Mouse (Mus musculus): ENCODE measurements at regions not wholly inside any gene's neighbourhood (a gene's known extent, or its start where the extent isn't known, plus 50 kb on each side); places are given as distances from the start of the nearest gene placed in this dataset.

- H3K4me1 ChIP-seq = peaks cover 7% of the 10 kb centered on the region
- H3K27ac ChIP-seq = no peak overlapping the region
- 82% methylated on average over 7 of the region's 7 CpGs for WGBS
- no peak overlapping the region for H3K4me3 ChIP-seq (replicated peaks)
- no peaks in the 10 kb centered on the region for H3K36me3 ChIP-seq (replicated peaks)
- H3K4me2 ChIP-seq = no peak overlapping the region
- no peak overlapping the region for H3K9ac ChIP-seq
- ATAC-seq (ENCODE audit: low FRiP score) = no peak
- H3K27me3 ChIP-seq = 0 out of 2 replicates have a peak, but pooled peaks cover 6% of the 10 kb centered on the region
- H3K9me3 ChIP-seq = no peaks in the 10 kb centered on the region
These were observed 74.4 kb downstream of the Zfp281 start for GRCm38 (mm10) chr1:136699153-136699524.

GRCm38 (mm10) chr1:136699571-136699970, 74.9 kb downstream of the Zfp281 start:
- Histone ChIP-seq H3K9ac (no peak overlapping the region), H3K4me2 (no peak overlapping the region), H3K27me3 (0 out of 2 replicates have a peak, but pooled peaks cover 6% of the 10 kb centered on the region), H3K4me1 (peaks cover 7% of the 10 kb centered on the region), H3K4me3 (replicated peaks) (no peak overlapping the region), H3K36me3 (replicated peaks) (no peaks in the 10 kb centered on the region), H3K27ac (no peak overlapping the region), H3K9me3 (no peaks in the 10 kb centered on the region)
- ATAC-seq (ENCODE audit: low FRiP score) = no peak
- 96% methylated on average over 8 of the region's 8 CpGs for WGBS

GRCm38 (mm10) chr1:136704139-136704538, 79.4 kb downstream of the Zfp281 start:
- Histone ChIP-seq H3K4me3 (replicated peaks) (no peak overlapping the region), H3K9ac (no peak overlapping the region), H3K27me3 (no peaks in the 10 kb centered on the region), H3K4me2 (no peak overlapping the region), H3K9me3 (no peaks in the 10 kb centered on the region), H3K4me1 (peaks cover 5% of the 10 kb centered on the region), H3K36me3 (replicated peaks) (no peaks in the 10 kb centered on the region), H3K27ac (no peak overlapping the region)
- 93% methylated on average over 5 of the region's 5 CpGs for WGBS
- no peak for ATAC-seq (ENCODE audit: low FRiP score)

- H3K36me3 ChIP-seq (replicated peaks) = no peaks in the 10 kb centered on the region
- H3K4me1 ChIP-seq = peaks cover 5% of the 10 kb centered on the region
- WGBS = 60% methylated on average over 8 of the region's 8 CpGs
- no peak overlapping the region for H3K4me3 ChIP-seq (replicated peaks)
- H3K9me3 ChIP-seq = no peaks in the 10 kb centered on the region
- no peak overlapping the region for H3K4me2 ChIP-seq
- no peak overlapping the region for H3K9ac ChIP-seq
- no peak overlapping the region for H3K27ac ChIP-seq
- ATAC-seq (ENCODE audit: low FRiP score) = peak; percentile 55
- no peaks in the 10 kb centered on the region for H3K27me3 ChIP-seq
These were observed 81.8 kb downstream of the Zfp281 start for GRCm38 (mm10) chr1:136706509-136706908.

- Histone ChIP-seq H3K4me2 (no peak overlapping the region), H3K9me3 (no peaks in the 10 kb centered on the region), H3K4me1 (peaks cover 5% of the 10 kb centered on the region), H3K27ac (no peak overlapping the region), H3K36me3 (replicated peaks) (no peaks in the 10 kb centered on the region), H3K4me3 (replicated peaks) (no peak overlapping the region), H3K9ac (no peak overlapping the region), H3K27me3 (no peaks in the 10 kb centered on the region)
- ATAC-seq (ENCODE audit: low FRiP score) = no peak
- WGBS = 90% methylated on average over 8 of the region's 8 CpGs
These were observed 82.7 kb downstream of the Zfp281 start for GRCm38 (mm10) chr1:136707394-136707793.

- Histone ChIP-seq H3K4me1 (peaks cover 5% of the 10 kb centered on the region), H3K4me3 (replicated peaks) (no peak overlapping the region), H3K4me2 (no peak overlapping the region), H3K9ac (no peak overlapping the region), H3K9me3 (no peaks in the 10 kb centered on the region), H3K36me3 (replicated peaks) (no peaks in the 10 kb centered on the region), H3K27ac (no peak overlapping the region), H3K27me3 (no peaks in the 10 kb centered on the region)
- WGBS = 94% methylated on average over 12 of the region's 12 CpGs
- no peak for ATAC-seq (ENCODE audit: low FRiP score)
These were observed 83.2 kb downstream of the Zfp281 start for GRCm38 (mm10) chr1:136707866-136708265.

- 76% methylated on average over 4 of the region's 4 CpGs for WGBS
- no peak for ATAC-seq (ENCODE audit: low FRiP score)
- Histone ChIP-seq H3K9ac (no peak overlapping the region), H3K27ac (no peak overlapping the region), H3K36me3 (replicated peaks) (no peaks in the 10 kb centered on the region), H3K4me1 (peaks cover 5% of the 10 kb centered on the region), H3K27me3 (no peaks in the 10 kb centered on the region), H3K9me3 (no peaks in the 10 kb centered on the region), H3K4me2 (no peak overlapping the region), H3K4me3 (replicated peaks) (no peak overlapping the region)
These were observed 85.5 kb downstream of the Zfp281 start for GRCm38 (mm10) chr1:136710196-136710595.

GRCm38 (mm10) chr1:136711243-136711642, 86.5 kb downstream of the Zfp281 start:
- no peak overlapping the region for H3K9ac ChIP-seq
- no peak overlapping the region for H3K27ac ChIP-seq
- no peaks in the 10 kb centered on the region for H3K36me3 ChIP-seq (replicated peaks)
- 84% methylated on average over 7 of the region's 7 CpGs for WGBS
- ATAC-seq (ENCODE audit: low FRiP score) = no peak
- no peak overlapping the region for H3K4me3 ChIP-seq (replicated peaks)
- no peaks in the 10 kb centered on the region for H3K27me3 ChIP-seq
- no peak overlapping the region for H3K4me2 ChIP-seq
- H3K4me1 ChIP-seq = peaks cover 5% of the 10 kb centered on the region
- H3K9me3 ChIP-seq = no peaks in the 10 kb centered on the region

- Histone ChIP-seq H3K4me3 (replicated peaks) (no peak overlapping the region), H3K9me3 (no peaks in the 10 kb centered on the region), H3K9ac (no peak overlapping the region), H3K4me1 (no peaks in the 10 kb centered on the region), H3K27me3 (no peaks in the 10 kb centered on the region), H3K4me2 (no peak overlapping the region), H3K27ac (no peak overlapping the region), H3K36me3 (replicated peaks) (no peaks in the 10 kb centered on the region)
- 89% methylated on average over 4 of the region's 4 CpGs for WGBS
- no peak for ATAC-seq (ENCODE audit: low FRiP score)
These were observed 89.4 kb downstream of the Zfp281 start for GRCm38 (mm10) chr1:136714077-136714476.

GRCm38 (mm10) chr1:136714987-136715386, 90.3 kb downstream of the Zfp281 start:
- H3K9me3 ChIP-seq = no peaks in the 10 kb centered on the region
- no peak for ATAC-seq (ENCODE audit: low FRiP score)
- no peak overlapping the region for H3K27ac ChIP-seq
- H3K27me3 ChIP-seq = no peaks in the 10 kb centered on the region
- H3K9ac ChIP-seq = no peak overlapping the region
- no peak overlapping the region for H3K4me3 ChIP-seq (replicated peaks)
- no peaks in the 10 kb centered on the region for H3K36me3 ChIP-seq (replicated peaks)
- WGBS = 91% methylated on average over 11 of the region's 11 CpGs
- no peak overlapping the region for H3K4me2 ChIP-seq
- no peaks in the 10 kb centered on the region for H3K4me1 ChIP-seq

GRCm38 (mm10) chr1:136717830-136718517, 93.3 kb downstream of the Zfp281 start:
- 69% methylated on average over 15 of the region's 15 CpGs for WGBS
- no peak overlapping the region for H3K27ac ChIP-seq

GRCm38 (mm10) chr1:136723839-136724443, 99.2 kb downstream of the Zfp281 start:
- H3K4me2 ChIP-seq = no peak overlapping the region
- 94% methylated on average over 13 of the region's 13 CpGs for WGBS
- no peak overlapping the region for H3K27ac ChIP-seq
- ATAC-seq (ENCODE audit: low FRiP score) = no peak
- no peak overlapping the region for H3K9ac ChIP-seq
- no peaks in the 10 kb centered on the region for H3K36me3 ChIP-seq (replicated peaks)
- no peak overlapping the region for H3K4me3 ChIP-seq (replicated peaks)
- peaks cover 4% of the 10 kb centered on the region; the same call in 1 of the 2 replicates for H3K27me3 ChIP-seq
- H3K4me1 ChIP-seq = peaks cover 13% of the 10 kb centered on the region; the same call in 1 of the 2 replicates
- H3K9me3 ChIP-seq = no peaks in the 10 kb centered on the region

More at GRCm38 (mm10) chr1:136717830-136718517, 93.3 kb downstream of the Zfp281 start:
- Histone ChIP-seq H3K4me3 (replicated peaks) (no peak overlapping the region), H3K4me1 (no peaks in the 10 kb centered on the region), H3K27me3 (no peaks in the 10 kb centered on the region), H3K9ac (no peak overlapping the region), H3K9me3 (no peaks in the 10 kb centered on the region), H3K36me3 (replicated peaks) (no peaks in the 10 kb centered on the region), H3K4me2 (no peak overlapping the region)
- ATAC-seq (ENCODE audit: low FRiP score) = no peak

GRCm38 (mm10) chr1:136725242-136725641, 100.5 kb downstream of the Zfp281 start:
- H3K27me3 ChIP-seq = peaks cover 7% of the 10 kb centered on the region; the same call in 1 of the 2 replicates
- H3K4me3 ChIP-seq (replicated peaks) = no peak overlapping the region
- H3K9ac ChIP-seq = no peak overlapping the region
- no peaks in the 10 kb centered on the region for H3K36me3 ChIP-seq (replicated peaks)
- no peak overlapping the region for H3K4me2 ChIP-seq
- H3K4me1 ChIP-seq = peaks cover 13% of the 10 kb centered on the region; the same call in 1 of the 2 replicates
- WGBS = 89% methylated on average over 4 of the region's 4 CpGs
- H3K27ac ChIP-seq = no peak overlapping the region
- no peak for ATAC-seq (ENCODE audit: low FRiP score)
- no peaks in the 10 kb centered on the region for H3K9me3 ChIP-seq
